Comparison of ENCODE assay signal across 9 mouse cellular contexts in the genomic region with DNA sequence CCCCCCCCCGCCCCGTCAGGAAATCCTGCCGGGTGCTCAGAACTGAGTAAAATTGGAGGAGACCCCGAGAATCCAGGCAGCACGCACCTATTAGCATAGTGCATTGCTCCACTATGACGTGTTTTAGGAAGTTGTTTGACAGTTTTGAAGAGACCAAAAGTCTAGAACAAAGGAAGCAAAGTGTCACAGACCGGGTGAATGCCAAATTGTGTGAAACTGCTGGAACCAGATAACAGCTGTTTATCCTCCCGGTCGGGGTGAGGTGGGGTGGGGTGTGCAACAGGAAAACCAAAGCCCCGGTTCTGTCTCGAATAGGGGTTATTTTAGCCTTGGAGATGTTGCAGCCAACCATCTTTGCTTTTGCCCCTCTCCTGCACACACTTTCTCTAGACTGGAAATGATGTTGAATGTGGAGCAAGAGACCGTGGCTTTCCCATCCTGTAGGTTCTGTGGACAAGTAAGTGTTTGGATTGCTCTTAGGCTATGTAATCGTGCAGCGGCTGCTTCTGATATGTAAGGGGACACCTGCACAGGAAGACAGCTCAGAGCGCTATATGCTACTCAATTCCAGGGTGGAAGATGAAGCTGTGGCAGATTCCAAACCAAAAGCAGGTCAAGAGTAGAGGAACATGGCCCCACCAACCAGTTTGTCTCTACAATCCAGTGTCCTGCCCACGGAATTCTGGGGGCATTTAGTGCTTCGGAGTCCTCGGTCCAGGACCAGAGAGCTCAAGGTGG. TPM values are rescaled to one million over a fixed set of nuclear protein-coding genes. Genes with fewer than 3 reads are reported as not detected.
DNase-seq lines count a peak whose midpoint lies in the region; ATAC-seq and TF ChIP-seq lines count a peak whose summit lies in the region.
"Had no signal": no experiment of that assay in that cellular context is flagged by ENCODE, and none has a peak within 500 bp of the region (broad histone marks: within the 10 kb centered on the region; RNA-seq: fewer than 3 reads in every experiment).

No protein-coding gene starts in this region.

- no peak overlapping the region for H3K27ac ChIP-seq in lung, postnatal 0 days (ENCODE audit: low read length)
- H3K27ac ChIP-seq in kidney, postnatal 0 days, result no peak overlapping the region
- no peak overlapping the region for H3K27ac ChIP-seq in neural tube, embryonic 12.5 days
- H3K27ac ChIP-seq in cerebellum, adult 2 months (ENCODE audit: insufficient read depth, low read length), result no peak overlapping the region

- TF ChIP-seq EP300 in lung, postnatal 0 days (IDR thresholded peaks at IDR 0.05), result peak; percentile 50

- under 1% methylated on average over 18 of the region's 18 CpGs for WGBS in lung, postnatal 0 days
- 3% methylated on average over 18 of the region's 18 CpGs for WGBS in lung, adult 2 months
- WGBS in kidney, postnatal 0 days, result 2% methylated on average over 18 of the region's 18 CpGs
- 2% methylated on average over 18 of the region's 18 CpGs for WGBS in neural tube, embryonic 12.5 days
- 11% methylated on average over 18 of the region's 18 CpGs for WGBS in cerebellum, adult 2 months

- no peak overlapping the region for H3K4me3 ChIP-seq in lung, postnatal 0 days (ENCODE audit: low read depth, low read length)
- no peak overlapping the region for H3K4me3 ChIP-seq in lung, adult 2 months (replicated peaks; ENCODE audit: extremely low read depth, low read depth, low read length)
- no peak overlapping the region for H3K4me3 ChIP-seq in kidney, postnatal 0 days (replicated peaks; ENCODE audit: low read depth, low read length)
- H3K4me3 ChIP-seq in neural tube, embryonic 12.5 days, result no peak overlapping the region
- no peak overlapping the region for H3K4me3 ChIP-seq in cerebellum, adult 2 months (replicated peaks; ENCODE audit: insufficient read depth, low read depth, low read length)

- DNase-seq in lung, postnatal 0 days (ENCODE audit: low spot score), result peak; percentile 48
- no peak for DNase-seq in lung, adult 2 months
- DNase-seq in kidney, postnatal 0 days (ENCODE audit: low spot score), result no peak
- no peak for DNase-seq in testis, postnatal 10 days (ENCODE audit: low spot score)
- no peak for DNase-seq in cerebellum, adult 2 months
- DNase-seq in ovary, postnatal 36 days (ENCODE audit: low spot score), result no peak
- DNase-seq: right cerebral cortex, adult 18-20 months had no signal

- TF ChIP-seq CTCF in lung, postnatal 0 days (IDR thresholded peaks at IDR 0.05), result no peak
- no peak for TF ChIP-seq CTCF in lung, adult 2 months (IDR thresholded peaks at IDR 0.05; ENCODE audit: insufficient read depth, low read length)
- no peak for TF ChIP-seq CTCF in kidney, postnatal 0 days (IDR thresholded peaks at IDR 0.05; ENCODE audit: low read depth)
- TF ChIP-seq CTCF in cerebellum, adult 2 months (IDR thresholded peaks at IDR 0.05; ENCODE audit: borderline replicate concordance, insufficient read depth, low read depth, low read length), result no peak

- peaks cover 3% of the 10 kb centered on the region; the same call in 1 of the 2 replicates for H3K4me1 ChIP-seq in lung, postnatal 0 days (ENCODE audit: insufficient read depth, low read depth, low read length)
- H3K4me1 ChIP-seq in lung, adult 2 months (ENCODE audit: control insufficient read depth, insufficient read depth, low read length), result peaks cover 9% of the 10 kb centered on the region
- H3K4me1 ChIP-seq in kidney, postnatal 0 days (replicated peaks; ENCODE audit: insufficient read depth, low read length), result peaks cover 4% of the 10 kb centered on the region; the same call in 1 of the 2 replicates
- H3K4me1 ChIP-seq in neural tube, embryonic 12.5 days, result peaks cover 14% of the 10 kb centered on the region
- H3K4me1 ChIP-seq in cerebellum, adult 2 months (ENCODE audit: control insufficient read depth, insufficient read depth, low read length), result peaks cover 6% of the 10 kb centered on the region; the same call in 1 of the 2 replicates

- H3K27me3 ChIP-seq in lung, postnatal 0 days (replicated peaks; ENCODE audit: insufficient read depth, low read length), result peaks cover 58% of the 10 kb centered on the region
- H3K27me3 ChIP-seq in kidney, postnatal 0 days (ENCODE audit: insufficient read depth, low read length), result peaks cover 55% of the 10 kb centered on the region
- peaks cover 69% of the 10 kb centered on the region for H3K27me3 ChIP-seq in neural tube, embryonic 12.5 days (replicated peaks)
- peaks cover 5% of the 10 kb centered on the region; the same call in 1 of the 2 replicates for H3K27me3 ChIP-seq in cerebellum, adult 2 months (ENCODE audit: control insufficient read depth, insufficient read depth, low read length)

- no peak overlapping the region for H3K9ac ChIP-seq in lung, postnatal 0 days (replicated peaks; ENCODE audit: low read depth)
- H3K9ac ChIP-seq in kidney, postnatal 0 days (ENCODE audit: low read depth, low read length), result no peak overlapping the region
- H3K9ac ChIP-seq in neural tube, embryonic 12.5 days, result no peak overlapping the region

- no peaks in the 10 kb centered on the region for H3K36me3 ChIP-seq in lung, postnatal 0 days (ENCODE audit: insufficient read depth, low read length)
- H3K36me3 ChIP-seq in kidney, postnatal 0 days (ENCODE audit: insufficient read depth, low read length), result no peaks in the 10 kb centered on the region
- H3K36me3 ChIP-seq in neural tube, embryonic 12.5 days, result no peaks in the 10 kb centered on the region

- H3K9me3 ChIP-seq in lung, postnatal 0 days (ENCODE audit: low read length), result no peaks in the 10 kb centered on the region
- no peaks in the 10 kb centered on the region for H3K9me3 ChIP-seq in kidney, postnatal 0 days (replicated peaks; ENCODE audit: low read length)
- no peaks in the 10 kb centered on the region for H3K9me3 ChIP-seq in neural tube, embryonic 12.5 days

- peak; percentile 33 for ATAC-seq in lung, postnatal 0 days
- ATAC-seq in granulocyte monocyte progenitor cell, adult 5-6 weeks (replicated peaks; ENCODE audit: poor library complexity, severe bottlenecking), result peak; percentile 16
- no peak for ATAC-seq in kidney, postnatal 0 days (replicated peaks; ENCODE audit: low FRiP score, low read depth)
- ATAC-seq in neural tube, embryonic 12.5 days (ENCODE audit: low FRiP score, low read depth), result no peak

- H3K4me2 ChIP-seq in lung, postnatal 0 days (replicated peaks; ENCODE audit: low read depth, low read length), result no peak overlapping the region
- peak overlapping the region; percentile 47 for H3K4me2 ChIP-seq in kidney, postnatal 0 days (ENCODE audit: low read length)
- H3K4me2 ChIP-seq in neural tube, embryonic 12.5 days (replicated peaks), result peak overlapping the region; percentile 62

- no peak for TF ChIP-seq POLR2A in lung, adult 2 months (IDR thresholded peaks at IDR 0.05; ENCODE audit: borderline replicate concordance, extremely low read depth, low read depth, low read length)
- TF ChIP-seq POLR2A in cerebellum, adult 2 months (IDR thresholded peaks at IDR 0.05; ENCODE audit: borderline replicate concordance, insufficient read depth, low read length), result no peak

RNA-seq across cellular contexts. Expression of gene Robo3, which starts 0.9 kb away (rescaled TPM):
- polyA plus RNA-seq in lung, postnatal 0 days (2015; fragmentation: Nextera tagmentation; extraction: Ambion mirVana), result 0.08 and 0.14 TPM in 2 replicates
- polyA plus RNA-seq in lung, adult 2 months (2012; rRNA removed), result 0.07 and 0.22 TPM in 2 replicates
- total RNA-seq in granulocyte monocyte progenitor cell, adult 5-6 weeks (2014; fragmentation: Nextera tagmentation), result 0.95 TPM in 1 of 2 replicates, not detected in the other
- 0.13 and 2.2 TPM in 2 replicates for total RNA-seq in granulocyte monocyte progenitor cell, adult 5-6 weeks (2017)
- polyA plus RNA-seq in kidney, postnatal 0 days (2015; fragmentation: Nextera tagmentation; extraction: Ambion mirVana), result 0.25 and 0.51 TPM in 2 replicates
- polyA plus RNA-seq in neural tube, embryonic 12.5 days (2016; fragmentation: Nextera tagmentation; extraction: Ambion mirVana), result 124 and 127 TPM in 2 replicates
- polyA plus RNA-seq in cerebellum, adult 2 months (2012; rRNA removed), result 1.3 and 1.4 TPM in 2 replicates

RNA-seq across cellular contexts. Expression of gene Robo4, which starts 32.3 kb away (rescaled TPM):
- 18.9 and 21.6 TPM in 2 replicates for polyA plus RNA-seq in lung, postnatal 0 days (2015; fragmentation: Nextera tagmentation; extraction: Ambion mirVana)
- 67.8 and 88.4 TPM in 2 replicates for polyA plus RNA-seq in lung, adult 2 months (2012; rRNA removed)
- 0.30 TPM in 1 of 2 replicates, not detected in the other for total RNA-seq in granulocyte monocyte progenitor cell, adult 5-6 weeks (2014; fragmentation: Nextera tagmentation)
- 0.04 TPM in 1 of 2 replicates, not detected in the other for total RNA-seq in granulocyte monocyte progenitor cell, adult 5-6 weeks (2017)
- 17.5 and 19.4 TPM in 2 replicates for polyA plus RNA-seq in kidney, postnatal 0 days (2015; fragmentation: Nextera tagmentation; extraction: Ambion mirVana)
- 9.9 and 10.1 TPM in 2 replicates for polyA plus RNA-seq in neural tube, embryonic 12.5 days (2016; fragmentation: Nextera tagmentation; extraction: Ambion mirVana)
- polyA plus RNA-seq in cerebellum, adult 2 months (2012; rRNA removed), result 5.7 and 5.9 TPM in 2 replicates

RNA-seq across cellular contexts. Expression of gene Msantd2, which starts 55.1 kb away (rescaled TPM):
- polyA plus RNA-seq in lung, postnatal 0 days (2015; fragmentation: Nextera tagmentation; extraction: Ambion mirVana), result 12.1 and 12.2 TPM in 2 replicates
- 22.9 and 28.5 TPM in 2 replicates for polyA plus RNA-seq in lung, adult 2 months (2012; rRNA removed)
- 24.7 and 30.4 TPM in 2 replicates for total RNA-seq in granulocyte monocyte progenitor cell, adult 5-6 weeks (2014; fragmentation: Nextera tagmentation)
- 20.6 and 31.1 TPM in 2 replicates for total RNA-seq in granulocyte monocyte progenitor cell, adult 5-6 weeks (2017)
- 15.1 and 16.9 TPM in 2 replicates for polyA plus RNA-seq in kidney, postnatal 0 days (2015; fragmentation: Nextera tagmentation; extraction: Ambion mirVana)
- polyA plus RNA-seq in neural tube, embryonic 12.5 days (2016; fragmentation: Nextera tagmentation; extraction: Ambion mirVana), result 49.2 and 49.4 TPM in 2 replicates
- polyA plus RNA-seq in cerebellum, adult 2 months (2012; rRNA removed), result 40.6 and 40.7 TPM in 2 replicates

Comparison
In these comparisons a context has a peak if more than half of its experiments do, and no peak if none do; other contexts are left out.
1. ATAC-seq: peak in lung, postnatal 0 days (single experiment) and granulocyte monocyte progenitor cell, adult 5-6 weeks (single experiment); none in kidney, postnatal 0 days (single experiment) and neural tube, embryonic 12.5 days (single experiment).
2. RNA of gene Robo3, which starts 0.9 kb away (polyA plus RNA-seq): 124 to 127 TPM in neural tube, embryonic 12.5 days; 1.3 to 1.4 TPM in cerebellum, adult 2 months, 0.25 to 0.51 TPM in kidney, postnatal 0 days, 0.08 to 0.14 TPM in lung, postnatal 0 days and 0.07 to 0.22 TPM in lung, adult 2 months; every median in the first group is over 10 times any median in the second.